Mouse (Mus musculus) lung, embryonic 16.5 days (tissue): Measurements from ENCODE around the gene Heg1. TPM values are rescaled to one million over a fixed set of nuclear protein-coding genes. Genes with fewer than 3 reads are reported as not detected.

Source experiments
- ATAC-seq: fragments of 200-750 bp; cut with Nextera tagmentation; 2 replicates; pipeline ENCODE4 v1.8.0; 2017; ENCODE audit warnings: low read depth, mild to moderate bottlenecking, moderate library complexity
- H3K27ac ChIP-seq: fragments of 300-500 bp; sonication (generic); 2 replicates; pipeline ENCODE4 v1.5.1; 2014; ENCODE audit warnings: mild to moderate bottlenecking, control low read depth, low read length
- H3K27me3 ChIP-seq: fragments of 300-500 bp; sonication (generic); 2 replicates; pipeline ENCODE4 v1.6.1; 2014; ENCODE audit warnings: low read depth, low read length, mixed read lengths; ENCODE audit not compliant: control insufficient read depth, insufficient read depth
- H3K36me3 ChIP-seq: fragments of 300-500 bp; sonication (generic); 2 replicates; pipeline ENCODE4 v1.6.1; 2014; ENCODE audit warnings: low read length; ENCODE audit not compliant: control insufficient read depth, insufficient read depth
- H3K4me1 ChIP-seq: fragments of 300-500 bp; sonication (generic); replicated peaks from 2 replicates; pipeline ENCODE4 v1.6.1; 2014; ENCODE audit warnings: low read length, mixed read lengths; ENCODE audit not compliant: control insufficient read depth, insufficient read depth
- H3K4me2 ChIP-seq: fragments of 300-500 bp; sonication (generic); 2 replicates; pipeline ENCODE4 v1.6.1; 2014; ENCODE audit warnings: low read depth, low read length, control low read depth
- H3K4me3 ChIP-seq: fragments of 300-500 bp; sonication (generic); 2 replicates; pipeline ENCODE4 v1.5.1; 2014; ENCODE audit warnings: mild to moderate bottlenecking, low read length, control low read depth
- H3K9ac ChIP-seq: fragments of 300-500 bp; sonication (generic); 2 replicates; pipeline ENCODE4 v1.6.1; 2014; ENCODE audit warnings: low read length, control low read depth
- H3K9me3 ChIP-seq: fragments of 300-500 bp; sonication (generic); 2 replicates; pipeline ENCODE4 v1.6.1; 2016; ENCODE audit warnings: low read length; ENCODE audit not compliant: control insufficient read depth
- WGBS: fragments of 180-500 bp; shearing (Covaris S2); extraction: QIAGEN DNeasy Blood & Tissue Kit; methylation state at CpG from one replicate; pipeline ENCODE4 v1.1.7; 2014; 5-methylcytosine and 5-hydroxymethylcytosine counted together
- polyA plus RNA-seq: library from polyadenylated mRNA; unstranded; fragments of >200 nt; fragmentation: Nextera tagmentation; extraction: Ambion mirVana; gene quantifications from 2 replicates; pipeline ENCODE4 v1.2.1, GENCODE M21; 2015

The Heg1 gene
- polyA plus RNA-seq, 1 experiment from 2014 or later, result 19.2 TPM

DNA sequence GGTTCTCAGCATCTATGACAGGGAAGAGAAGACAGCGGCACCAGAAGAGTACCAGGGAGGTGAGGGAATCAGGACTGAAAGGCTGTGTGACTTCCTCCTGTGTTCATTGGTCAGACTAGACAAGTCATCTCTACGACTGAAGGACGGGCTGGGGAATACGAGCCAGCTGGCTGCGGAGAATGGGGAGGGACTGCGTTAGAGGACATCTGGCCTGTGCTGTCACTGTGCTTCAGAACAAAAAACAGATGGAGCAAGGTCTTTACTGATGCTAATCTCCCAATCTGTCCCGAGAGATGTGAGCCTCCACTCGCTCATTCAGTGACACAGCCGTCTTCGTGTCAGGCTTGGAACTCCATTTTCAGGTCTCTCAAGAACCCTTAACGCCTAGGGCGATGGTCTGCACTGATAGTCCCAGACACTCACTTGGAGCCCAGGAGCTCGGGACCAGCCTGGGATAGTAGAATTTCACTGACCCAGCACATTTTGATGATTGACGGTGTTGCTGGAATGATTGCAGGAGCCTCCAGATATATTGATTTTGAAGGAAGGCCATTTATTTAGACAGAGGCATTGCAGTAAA is 10.6 kb upstream of the Heg1 start:
- 59% methylated on average over 14 of the region's 14 CpGs for WGBS

DNA sequence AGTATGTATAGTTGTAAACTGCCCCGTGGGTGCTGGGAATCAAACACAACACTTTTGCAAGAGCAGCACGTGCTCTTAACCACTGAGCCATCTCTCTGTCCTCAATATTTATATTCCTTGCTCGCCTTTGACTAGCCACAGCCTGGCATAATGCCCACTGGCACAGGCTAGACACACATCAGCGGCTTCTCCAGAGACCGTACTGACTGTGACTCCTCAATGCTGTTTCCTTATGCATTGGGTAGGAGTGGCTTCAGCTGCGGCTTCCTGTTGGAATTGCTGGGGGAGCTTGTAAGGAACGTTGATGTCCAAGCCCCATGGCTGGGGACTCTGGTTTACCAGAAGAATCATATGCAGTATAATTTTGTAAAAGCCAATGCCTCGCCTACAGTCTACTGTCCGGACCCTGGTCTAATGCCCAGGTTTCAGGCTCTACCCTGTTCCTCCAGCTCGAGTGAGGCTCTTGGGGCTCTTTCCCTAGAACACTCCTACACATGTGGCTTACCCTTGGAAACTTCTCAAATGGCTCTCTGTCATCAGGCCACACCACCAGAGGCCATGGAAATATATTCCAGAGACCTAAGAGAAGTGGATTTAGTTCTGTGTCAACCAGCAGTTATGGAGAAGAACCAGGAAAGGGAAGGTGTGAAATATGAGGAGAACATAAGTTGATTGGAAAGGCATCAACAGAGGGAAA is 8.9 kb upstream of the Heg1 start:
- H3K4me3 ChIP-seq, result no peak overlapping the region
- no peaks in the 10 kb centered on the region for H3K9me3 ChIP-seq
- H3K27me3 ChIP-seq, result no peaks in the 10 kb centered on the region
- H3K4me1 ChIP-seq, result peaks cover 19% of the 10 kb centered on the region
- no peak overlapping the region for H3K9ac ChIP-seq
- no peak for ATAC-seq
- no peaks in the 10 kb centered on the region for H3K36me3 ChIP-seq
- H3K4me2 ChIP-seq, result no peak overlapping the region
- H3K27ac ChIP-seq, result no peak overlapping the region
- WGBS, result 80% methylated on average over 10 of the region's 10 CpGs

More for the DNA sequence above, 10.6 kb upstream of the Heg1 start:
- ATAC-seq, result peak; percentile 85
- Histone ChIP-seq H3K36me3 (no peaks in the 10 kb centered on the region), H3K9ac (no peak overlapping the region), H3K4me2 (no peak overlapping the region), H3K4me1 (peaks cover 20% of the 10 kb centered on the region), H3K4me3 (no peak overlapping the region), H3K9me3 (no peaks in the 10 kb centered on the region), H3K27ac (peak overlapping the region; percentile 47; the same call in 1 of the 2 replicates), H3K27me3 (no peaks in the 10 kb centered on the region)

DNA sequence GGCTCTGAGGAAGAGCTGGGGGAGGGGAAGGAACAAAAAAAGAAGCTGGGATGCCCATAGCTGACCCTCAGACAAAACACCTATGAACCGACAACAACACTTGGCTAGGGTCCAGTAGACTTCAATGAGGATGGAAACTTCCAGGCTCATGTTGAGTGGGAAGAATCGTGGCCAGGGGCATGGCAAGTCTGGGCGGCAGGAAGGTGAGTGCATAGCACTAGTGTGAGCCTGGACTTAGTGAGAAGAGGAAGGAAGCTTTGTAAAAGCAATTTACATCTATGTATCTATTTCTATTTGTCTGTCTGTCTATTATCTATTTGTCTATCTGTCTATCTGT is 8.4 kb upstream of the Heg1 start:
- Histone ChIP-seq H3K4me1 (peaks cover 18% of the 10 kb centered on the region), H3K4me2 (no peak overlapping the region), H3K9me3 (no peaks in the 10 kb centered on the region), H3K9ac (no peak overlapping the region), H3K27me3 (no peaks in the 10 kb centered on the region), H3K36me3 (no peaks in the 10 kb centered on the region), H3K4me3 (no peak overlapping the region), H3K27ac (no peak overlapping the region)
- ATAC-seq, result no peak
- WGBS, result 46% methylated on average over 3 of the region's 3 CpGs

GRCm38 (mm10) chr16:33676347-33677312 is 7.5 kb upstream of the Heg1 start:
- Histone ChIP-seq H3K36me3 (no peaks in the 10 kb centered on the region), H3K4me3 (no peak overlapping the region), H3K4me1 (peaks cover 18% of the 10 kb centered on the region), H3K27me3 (no peaks in the 10 kb centered on the region), H3K9me3 (no peaks in the 10 kb centered on the region), H3K27ac (peak overlapping the region; percentile 27), H3K4me2 (no peak overlapping the region), H3K9ac (no peak overlapping the region)
- ATAC-seq, result peak; percentile 63
- WGBS, result 25% methylated on average over 7 of the region's 7 CpGs

DNA sequence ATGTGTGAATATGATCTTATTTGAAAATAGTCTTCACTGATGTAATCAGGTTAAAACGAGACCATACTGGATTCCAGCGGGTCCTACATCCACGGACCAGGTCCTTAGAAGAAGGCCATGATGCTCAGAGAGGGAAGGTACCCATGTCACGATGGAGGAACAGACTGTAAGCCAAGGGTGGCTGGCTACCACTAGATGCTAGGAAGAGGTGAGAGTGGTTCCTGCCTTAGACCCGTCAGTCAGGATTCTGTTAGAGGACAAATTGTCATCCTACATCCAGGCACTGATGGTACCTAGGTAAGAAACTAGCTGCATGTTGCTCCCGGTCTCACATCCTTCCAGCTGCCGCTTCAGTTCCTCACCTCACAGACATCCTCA is 6.9 kb upstream of the Heg1 start:
- Histone ChIP-seq H3K9ac (no peak overlapping the region), H3K4me2 (no peak overlapping the region), H3K9me3 (no peaks in the 10 kb centered on the region), H3K27ac (no peak overlapping the region), H3K36me3 (no peaks in the 10 kb centered on the region), H3K4me3 (no peak overlapping the region), H3K4me1 (peaks cover 18% of the 10 kb centered on the region), H3K27me3 (no peaks in the 10 kb centered on the region)
- WGBS, result 85% methylated on average over 7 of the region's 7 CpGs
- no peak for ATAC-seq

GRCm38 (mm10) chr16:33677901-33678300 is 6.3 kb upstream of the Heg1 start:
- Histone ChIP-seq H3K27ac (no peak overlapping the region), H3K9me3 (no peaks in the 10 kb centered on the region), H3K4me3 (no peak overlapping the region), H3K9ac (no peak overlapping the region), H3K27me3 (no peaks in the 10 kb centered on the region), H3K4me2 (no peak overlapping the region), H3K4me1 (peaks cover 18% of the 10 kb centered on the region), H3K36me3 (no peaks in the 10 kb centered on the region)
- ATAC-seq, result no peak
- 71% methylated on average over 5 of the region's 5 CpGs for WGBS

- no peak for ATAC-seq
- no peak overlapping the region for H3K4me2 ChIP-seq
Observed at GRCm38 (mm10) chr16:33680271-33680670, 3.9 kb upstream of the Heg1 start.

GRCm38 (mm10) chr16:33680816-33681215 is 3.4 kb upstream of the Heg1 start:
- no peaks in the 10 kb centered on the region for H3K27me3 ChIP-seq
- no peak overlapping the region for H3K4me2 ChIP-seq
- H3K27ac ChIP-seq, result peak overlapping the region; percentile 34; the same call in 1 of the 2 replicates
- 50% methylated on average over 10 of the region's 10 CpGs for whole genome bisulfite sequencing
- no peak for ATAC-seq
- no peaks in the 10 kb centered on the region for H3K36me3 ChIP-seq
- H3K9ac ChIP-seq, result no peak overlapping the region
- H3K4me1 ChIP-seq, result peaks cover 16% of the 10 kb centered on the region
- no peaks in the 10 kb centered on the region for H3K9me3 ChIP-seq
- no peak overlapping the region for H3K4me3 ChIP-seq

More at GRCm38 (mm10) chr16:33680271-33680670, 3.9 kb upstream of the Heg1 start:
- Histone ChIP-seq H3K4me3 (no peak overlapping the region), H3K4me1 (peaks cover 16% of the 10 kb centered on the region), H3K9ac (no peak overlapping the region), H3K27ac (peak overlapping the region; percentile 34; the same call in 1 of the 2 replicates), H3K9me3 (no peaks in the 10 kb centered on the region), H3K36me3 (no peaks in the 10 kb centered on the region), H3K27me3 (no peaks in the 10 kb centered on the region)
- WGBS, result 78% methylated on average over 7 of the region's 7 CpGs

DNA sequence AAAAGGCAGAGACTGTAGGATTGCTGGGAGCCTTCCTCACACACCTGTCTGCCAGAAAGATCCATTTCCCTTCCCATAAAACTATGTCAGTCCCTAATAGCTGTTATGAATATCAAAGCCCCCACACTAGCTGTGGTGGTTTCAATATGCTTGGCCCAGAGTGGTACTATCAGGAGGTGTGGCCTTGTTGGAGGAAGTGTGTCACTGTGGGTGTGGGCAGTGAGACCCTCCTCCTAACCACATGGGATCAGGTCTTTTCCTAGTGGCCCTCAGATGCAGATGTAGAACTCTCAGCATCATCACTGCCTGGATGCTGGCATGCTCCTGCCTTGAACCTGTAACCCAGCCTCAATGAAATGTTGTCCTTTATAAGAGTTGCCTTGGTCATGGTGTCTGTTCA is 2.5 kb upstream of the Heg1 start:
- Histone ChIP-seq H3K9me3 (no peaks in the 10 kb centered on the region), H3K9ac (no peak overlapping the region), H3K4me2 (no peak overlapping the region), H3K27ac (no peak overlapping the region), H3K27me3 (no peaks in the 10 kb centered on the region), H3K4me3 (no peak overlapping the region), H3K36me3 (no peaks in the 10 kb centered on the region), H3K4me1 (peaks cover 16% of the 10 kb centered on the region)
- ATAC-seq, result no peak
